Mouse (Mus musculus): ENCODE measurements around the gene Ablim1. TPM values are rescaled to one million over a fixed set of nuclear protein-coding genes. Genes with fewer than 3 reads are reported as not detected.
A peak's percentile ranks its signal among the peaks of the same experiment; 100 is the strongest.

Ablim1 gene
- polyA plus RNA-seq, 1 experiment, result 110 TPM

DNA sequence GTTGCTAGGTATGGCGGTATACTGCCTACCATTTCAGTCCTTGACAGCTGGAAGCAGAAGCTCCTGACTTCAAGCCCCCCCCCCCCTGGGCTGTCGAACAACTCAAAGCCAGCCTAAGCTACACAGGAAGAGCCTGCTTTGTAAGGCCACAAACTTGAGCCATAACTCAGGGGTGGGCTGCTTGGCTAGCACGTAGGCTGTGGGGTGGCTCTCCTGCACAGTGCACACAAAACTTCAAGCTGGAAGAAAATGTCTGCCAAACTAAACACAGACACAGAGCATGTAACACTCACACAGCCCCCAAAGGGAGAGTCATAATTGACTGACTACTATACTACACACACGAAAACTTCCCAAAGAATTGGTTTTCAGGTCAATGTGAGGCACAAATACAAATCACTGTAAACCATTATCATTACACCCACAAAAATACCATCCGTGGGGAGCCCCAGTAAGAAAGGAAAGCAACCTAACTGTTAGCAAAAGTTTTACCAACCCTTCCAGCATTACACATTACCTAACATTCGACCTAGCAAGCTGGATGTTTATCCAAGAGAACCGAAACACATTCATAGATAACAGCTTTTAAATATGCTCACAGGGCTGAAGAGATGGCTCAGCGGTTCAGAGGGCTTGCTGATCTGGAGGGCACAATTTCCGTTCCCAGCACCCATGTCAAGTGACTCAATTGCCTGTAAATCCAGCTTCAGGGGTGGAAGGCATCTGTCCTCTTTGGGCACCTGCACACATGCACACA is 61.8 kb downstream of the Ablim1 start:
- WGBS, result 76% methylated on average over 9 of the region's 9 CpGs
- Histone ChIP-seq H3K27me3 (ENCODE audit: control insufficient read depth, insufficient read depth, low read length) (no peaks in the 10 kb centered on the region), H3K27ac (ENCODE audit: insufficient read depth, low read length) (no peak overlapping the region), H3K4me1 (ENCODE audit: control insufficient read depth, insufficient read depth, low read length) (peaks cover 26% of the 10 kb centered on the region; the same call in 1 of the 2 replicates), H3K4me3 (replicated peaks; ENCODE audit: insufficient read depth, low read depth, low read length) (no peak overlapping the region)
- no peak for TF ChIP-seq POLR2A (IDR thresholded peaks at IDR 0.05; ENCODE audit: borderline replicate concordance, insufficient read depth, low read length)
- TF ChIP-seq CTCF (IDR thresholded peaks at IDR 0.05; ENCODE audit: borderline replicate concordance, insufficient read depth, low read depth, low read length), result no peak
- DNase-seq, result no peak

DNA sequence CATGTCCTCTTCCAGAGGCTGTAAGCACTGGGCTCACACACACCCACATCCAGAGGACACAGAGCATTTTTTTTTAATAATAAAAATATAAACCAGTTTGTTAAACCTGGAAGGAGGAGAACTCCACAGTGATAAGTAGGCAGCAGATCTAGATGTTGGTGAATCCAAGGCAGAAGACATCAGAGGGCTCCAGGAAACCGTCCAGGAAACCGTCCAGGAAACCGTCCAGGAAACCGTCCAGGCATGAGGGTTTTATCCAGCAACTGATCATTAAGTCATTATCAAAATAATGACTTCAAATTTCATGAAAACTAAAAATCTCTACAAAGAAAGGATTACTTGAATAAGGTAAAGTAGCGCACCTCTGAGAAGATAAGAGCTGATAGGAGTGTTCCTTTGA is 65.9 kb downstream of the Ablim1 start:
- no peak for TF ChIP-seq CTCF (IDR thresholded peaks at IDR 0.05; ENCODE audit: borderline replicate concordance, insufficient read depth, low read depth, low read length)
- TF ChIP-seq POLR2A (IDR thresholded peaks at IDR 0.05; ENCODE audit: borderline replicate concordance, insufficient read depth, low read length), result no peak
- H3K4me1 ChIP-seq (ENCODE audit: control insufficient read depth, insufficient read depth, low read length), result peaks cover 30% of the 10 kb centered on the region
- DNase-seq, result no peak
- H3K27me3 ChIP-seq (ENCODE audit: control insufficient read depth, insufficient read depth, low read length), result no peaks in the 10 kb centered on the region
- 34% methylated on average over 5 of the region's 5 CpGs for WGBS
- peak overlapping the region; percentile 87 for H3K27ac ChIP-seq (ENCODE audit: insufficient read depth, low read length)
- H3K4me3 ChIP-seq (replicated peaks; ENCODE audit: insufficient read depth, low read depth, low read length), result no peak overlapping the region

DNA sequence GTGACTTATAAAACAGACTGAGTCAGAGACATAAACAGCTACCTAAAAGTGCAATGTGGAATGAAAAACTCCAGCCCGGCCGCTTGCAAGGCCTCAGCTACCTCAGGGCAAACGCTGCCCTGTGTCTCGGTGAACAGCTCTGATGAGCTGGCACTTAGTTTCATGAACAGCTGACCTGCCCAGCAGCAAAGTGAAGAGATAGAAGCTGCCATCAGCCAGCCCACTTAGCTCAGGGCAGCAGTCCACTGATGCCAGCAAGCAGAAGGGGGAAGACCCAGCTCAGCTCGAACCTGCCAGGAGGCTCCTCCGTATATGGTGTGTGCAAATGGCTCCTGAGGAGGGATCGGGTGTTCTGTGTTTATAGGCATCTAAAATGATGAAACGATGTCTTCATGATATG is 67.5 kb downstream of the Ablim1 start:
- Histone ChIP-seq H3K27me3 (ENCODE audit: control insufficient read depth, insufficient read depth, low read length) (no peaks in the 10 kb centered on the region), H3K27ac (ENCODE audit: insufficient read depth, low read length) (peak overlapping the region; percentile 78), H3K4me3 (replicated peaks; ENCODE audit: insufficient read depth, low read depth, low read length) (no peak overlapping the region), H3K4me1 (ENCODE audit: control insufficient read depth, insufficient read depth, low read length) (peaks cover 34% of the 10 kb centered on the region)
- TF ChIP-seq POLR2A (IDR thresholded peaks at IDR 0.05; ENCODE audit: borderline replicate concordance, insufficient read depth, low read length), result no peak
- TF ChIP-seq CTCF (IDR thresholded peaks at IDR 0.05; ENCODE audit: borderline replicate concordance, insufficient read depth, low read depth, low read length), result no peak
- DNase-seq, result peak; percentile 72 to 82
- WGBS, result 12% methylated on average over 8 of the region's 8 CpGs

DNA sequence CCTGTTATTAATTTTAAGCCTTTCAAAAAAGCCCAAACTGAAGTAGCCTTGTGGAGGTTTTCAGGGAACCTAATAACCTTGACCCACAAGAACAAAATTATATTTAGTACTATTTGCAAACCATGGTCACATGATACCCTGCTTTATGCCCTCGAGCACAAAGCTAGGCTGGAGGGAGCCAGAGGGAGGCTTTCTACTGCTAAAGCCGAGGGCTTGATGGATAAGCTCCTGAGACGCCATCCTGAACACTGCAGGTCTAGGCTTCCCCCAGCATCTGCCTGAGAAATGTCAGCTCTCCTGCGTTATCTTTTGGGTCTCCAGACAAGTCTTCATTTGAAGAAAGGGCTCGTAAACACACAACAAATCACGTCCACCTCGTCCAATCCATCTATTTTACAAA is 70.4 kb downstream of the Ablim1 start:
- 84% methylated on average over 7 of the region's 7 CpGs for WGBS
- peaks cover 42% of the 10 kb centered on the region for H3K4me1 ChIP-seq (ENCODE audit: control insufficient read depth, insufficient read depth, low read length)
- no peak overlapping the region for H3K4me3 ChIP-seq (replicated peaks; ENCODE audit: insufficient read depth, low read depth, low read length)
- no peaks in the 10 kb centered on the region for H3K27me3 ChIP-seq (ENCODE audit: control insufficient read depth, insufficient read depth, low read length)
- TF ChIP-seq CTCF (IDR thresholded peaks at IDR 0.05; ENCODE audit: borderline replicate concordance, insufficient read depth, low read depth, low read length) (no peak), POLR2A (IDR thresholded peaks at IDR 0.05; ENCODE audit: borderline replicate concordance, insufficient read depth, low read length) (no peak)
- no peak for DNase-seq
- H3K27ac ChIP-seq (ENCODE audit: insufficient read depth, low read length), result no peak overlapping the region; the same call in 1 of the 2 replicates

DNA sequence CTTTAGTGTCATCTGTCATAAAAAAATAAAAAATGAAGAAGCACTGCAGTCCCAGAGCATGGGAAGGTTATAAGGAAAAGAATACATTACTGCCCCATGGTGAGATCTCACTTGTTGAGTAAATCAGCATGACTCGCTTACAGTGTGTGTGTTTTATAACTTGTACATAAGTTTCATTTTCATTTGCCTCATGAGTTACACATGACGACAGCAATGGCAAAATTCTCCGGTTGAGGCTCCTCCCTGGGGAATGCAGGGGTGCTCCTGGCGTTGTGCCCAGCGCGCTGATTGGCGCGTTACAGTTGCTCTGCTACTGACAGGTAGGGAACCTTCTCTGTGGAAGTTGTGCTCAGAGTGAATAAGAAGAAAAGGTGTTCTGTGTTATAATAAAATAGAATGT is 71.1 kb downstream of the Ablim1 start:
- Histone ChIP-seq H3K27ac (ENCODE audit: insufficient read depth, low read length) (no peak overlapping the region), H3K27me3 (ENCODE audit: control insufficient read depth, insufficient read depth, low read length) (no peaks in the 10 kb centered on the region), H3K4me3 (replicated peaks; ENCODE audit: insufficient read depth, low read depth, low read length) (no peak overlapping the region), H3K4me1 (ENCODE audit: control insufficient read depth, insufficient read depth, low read length) (peaks cover 42% of the 10 kb centered on the region)
- TF ChIP-seq CTCF (IDR thresholded peaks at IDR 0.05; ENCODE audit: borderline replicate concordance, insufficient read depth, low read depth, low read length), result no peak
- TF ChIP-seq POLR2A (IDR thresholded peaks at IDR 0.05; ENCODE audit: borderline replicate concordance, insufficient read depth, low read length), result no peak
- peak in 1 of 2 experiments; percentile 54 for DNase-seq
- 48% methylated on average over 8 of the region's 8 CpGs for WGBS

DNA sequence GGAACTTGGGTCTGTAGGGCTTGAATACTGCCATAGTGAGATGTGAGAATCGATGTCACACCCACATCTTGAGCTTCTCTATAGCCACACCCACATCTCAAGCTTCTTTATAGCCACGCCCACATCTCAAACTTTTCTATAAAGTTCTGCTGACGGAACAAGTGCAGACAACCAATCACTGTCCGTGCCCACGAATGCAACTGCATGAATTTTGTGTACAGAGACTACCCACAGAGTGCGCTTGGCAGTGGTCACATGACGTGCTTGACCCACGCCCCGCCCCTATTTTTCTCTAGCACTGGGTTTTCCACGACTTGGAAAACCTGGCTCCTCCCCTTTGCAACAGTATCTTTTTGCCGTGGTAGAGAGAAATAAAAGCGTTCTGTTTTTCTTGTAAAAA is 71.5 kb downstream of the Ablim1 start:
- Histone ChIP-seq H3K27me3 (ENCODE audit: control insufficient read depth, insufficient read depth, low read length) (no peaks in the 10 kb centered on the region), H3K4me3 (replicated peaks; ENCODE audit: insufficient read depth, low read depth, low read length) (no peak overlapping the region), H3K4me1 (ENCODE audit: control insufficient read depth, insufficient read depth, low read length) (peaks cover 38% of the 10 kb centered on the region), H3K27ac (ENCODE audit: insufficient read depth, low read length) (no peak overlapping the region)
- TF ChIP-seq CTCF (IDR thresholded peaks at IDR 0.05; ENCODE audit: borderline replicate concordance, insufficient read depth, low read depth, low read length) (no peak), POLR2A (IDR thresholded peaks at IDR 0.05; ENCODE audit: borderline replicate concordance, insufficient read depth, low read length) (no peak)
- 74% methylated on average over 12 of the region's 12 CpGs for WGBS
- no peak for DNase-seq

DNA sequence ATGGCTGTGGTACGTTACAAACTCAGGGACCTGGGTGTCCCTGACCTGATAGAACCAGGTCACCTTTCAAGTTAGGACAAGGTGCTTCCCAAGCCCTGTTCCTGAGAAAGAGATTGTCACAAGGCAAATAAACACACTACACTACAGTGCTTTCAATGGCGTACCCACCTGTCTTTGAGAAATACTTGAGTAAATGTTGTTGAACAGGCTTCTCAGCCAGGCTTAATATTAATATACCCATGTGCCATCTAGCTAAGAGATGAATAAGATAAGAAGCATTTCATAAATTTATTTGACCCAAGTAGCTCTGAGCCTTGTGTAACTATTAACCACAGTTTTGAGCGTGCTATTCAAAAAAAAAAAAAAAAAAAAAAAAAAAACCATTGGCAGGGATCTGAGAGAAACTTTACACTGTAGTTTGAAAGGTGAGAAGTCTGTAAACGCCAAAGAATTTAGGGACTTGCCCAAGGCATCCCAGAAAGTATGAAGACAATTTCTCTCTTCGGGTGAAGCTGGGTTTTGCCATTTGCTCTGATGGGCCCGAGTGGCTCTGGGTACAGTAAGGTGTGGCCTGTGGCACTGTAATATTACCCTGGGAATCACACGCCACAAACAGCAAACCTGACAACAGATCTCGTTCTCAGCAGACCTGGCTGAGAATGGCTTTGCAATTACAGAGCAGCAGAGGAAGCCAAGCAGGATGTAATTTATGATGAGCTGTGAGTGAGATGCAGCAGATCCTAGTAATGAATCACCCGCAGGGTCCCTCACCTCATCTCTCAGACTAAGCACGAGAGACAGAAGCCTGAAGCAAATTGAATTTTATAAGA is 73.1 kb downstream of the Ablim1 start:
- WGBS, result 34% methylated on average over 10 of the region's 10 CpGs
- Histone ChIP-seq H3K4me3 (replicated peaks; ENCODE audit: insufficient read depth, low read depth, low read length) (no peak overlapping the region), H3K27ac (ENCODE audit: insufficient read depth, low read length) (peak overlapping the region; percentile 85), H3K4me1 (ENCODE audit: control insufficient read depth, insufficient read depth, low read length) (peaks cover 31% of the 10 kb centered on the region), H3K27me3 (ENCODE audit: control insufficient read depth, insufficient read depth, low read length) (no peaks in the 10 kb centered on the region)
- no peak for TF ChIP-seq CTCF (IDR thresholded peaks at IDR 0.05; ENCODE audit: borderline replicate concordance, insufficient read depth, low read depth, low read length)
- TF ChIP-seq POLR2A (IDR thresholded peaks at IDR 0.05; ENCODE audit: borderline replicate concordance, insufficient read depth, low read length), result no peak; the same call in 1 of the 2 replicates
- DNase-seq, result peak; percentile 62 to 81

Measured in cerebellum, adult 2 months (tissue).